Mouse (Mus musculus) CH12.LX (cell line): ENCODE results near the gene Apba3. TPM values are rescaled to one million over a fixed set of nuclear protein-coding genes. Genes with fewer than 3 reads are reported as not detected.
"Not testable (repeated sequence)": the region's sequence is repeated elsewhere in the genome, so short reads cannot be mapped to it uniquely, and the experiment has no call there.

Experiments
- DNase-seq: peaks from one replicate; pipeline ENCODE4 v3.0.0-alpha.2; 2013; ENCODE audit errors: extremely low read depth
- H3K27ac ChIP-seq: 2 replicates; pipeline ENCODE4 v1.5.1; 2012; ENCODE audit warnings: low read depth, mild to moderate bottlenecking, control low read depth, moderate library complexity; ENCODE audit not compliant: insufficient read depth
- H3K27me3 ChIP-seq: replicated peaks from 2 replicates; pipeline ENCODE3; 2012; ENCODE audit warnings: inconsistent platforms
- H3K36me3 ChIP-seq, 2 experiments: replicated peaks in 1 of 2; 2 replicates each; pipeline versions ENCODE3 to v1.6.1; 2012; ENCODE audit warnings: inconsistent platforms in 1 of 2, low read length in 1 of 2, mild to moderate bottlenecking in 1 of 2, mixed read lengths in 1 of 2, moderate library complexity in 1 of 2; ENCODE audit not compliant: control insufficient read depth in 1 of 2, insufficient read depth in 1 of 2
- H3K4me1 ChIP-seq, 2 experiments: 2 replicates each; pipeline ENCODE4 v1.6.1; 2012; ENCODE audit warnings: inconsistent platforms in 1 of 2, moderate library complexity in 1 of 2; ENCODE audit not compliant: insufficient read depth in 2 of 2, control insufficient read depth in 1 of 2
- H3K4me2 ChIP-seq: 2 replicates; pipeline ENCODE4 v1.6.1; 2012; ENCODE audit warnings: low read depth, mild to moderate bottlenecking, control low read depth; ENCODE audit not compliant: poor library complexity, insufficient read depth, severe bottlenecking
- H3K4me3 ChIP-seq, 3 experiments: fragments of 150-350 bp in 1 of 3; sonication (generic) in 1 of 3; replicated peaks in 1 of 3; 2 replicates each; pipeline versions ENCODE3 to v1.5.1; 2011 to 2012; ENCODE audit warnings: low read depth in 2 of 3, low read length in 2 of 3, mild to moderate bottlenecking in 2 of 3, moderate library complexity in 2 of 3, control low read depth in 1 of 3, improper control_type of control experiment in 1 of 3, inconsistent platforms in 1 of 3, mixed read lengths in 1 of 3; ENCODE audit not compliant: poor library complexity in 1 of 3
- H3K79me2 ChIP-seq: replicated peaks from 2 replicates; pipeline ENCODE4 v1.6.1; 2012; ENCODE audit warnings: mild to moderate bottlenecking, moderate library complexity; ENCODE audit not compliant: control insufficient read depth, poor library complexity, insufficient read depth, severe bottlenecking; ENCODE audit errors: extremely low read depth
- H3K9ac ChIP-seq: 2 replicates; pipeline ENCODE4 v1.6.1; 2012; ENCODE audit warnings: low read depth, mild to moderate bottlenecking, control low read depth, moderate library complexity; ENCODE audit not compliant: insufficient read depth
- H3K9me3 ChIP-seq: replicated peaks from 2 replicates; pipeline ENCODE3; 2012; ENCODE audit warnings: low read length, inconsistent platforms, mixed read lengths
- BHLHE40 ChIP-seq: IDR thresholded peaks from 2 replicates; pipeline ENCODE4 v1.6.1; 2011; ENCODE audit warnings: mild to moderate bottlenecking, low read depth, low read length, improper control_type of control experiment
- CHD2 ChIP-seq: IDR thresholded peaks from 2 replicates; pipeline ENCODE4 v1.6.1; 2011; ENCODE audit warnings: low read length, improper control_type of control experiment
- CTCF ChIP-seq, 2 experiments: IDR thresholded peaks in 1 of 2; conservative IDR thresholded peaks in 1 of 2; 2 replicates each; pipeline ENCODE4 v1.5.1; 2011 to 2012; ENCODE audit warnings: low read depth in 2 of 2, low read length in 2 of 2, improper control_type of control experiment in 1 of 2, inconsistent platforms in 1 of 2, mild to moderate bottlenecking in 1 of 2, moderate library complexity in 1 of 2
- EP300 ChIP-seq: IDR thresholded peaks from 2 replicates; pipeline ENCODE4 v1.6.1; 2011; ENCODE audit warnings: low read length, improper control_type of control experiment
- KAT2A ChIP-seq: IDR thresholded peaks from 2 replicates; pipeline ENCODE4 v1.6.1; 2012; ENCODE audit warnings: low read length, improper control_type of control experiment, inconsistent platforms; ENCODE audit not compliant: insufficient replicate concordance
- MAZ ChIP-seq: IDR thresholded peaks from 2 replicates; pipeline ENCODE4 v1.6.1; 2012; ENCODE audit warnings: low read depth, mild to moderate bottlenecking, inconsistent platforms, low read length, improper control_type of control experiment, moderate library complexity
- MEF2A ChIP-seq: IDR thresholded peaks from 2 replicates; pipeline ENCODE4 v1.6.1; 2014; ENCODE audit warnings: low read depth, mild to moderate bottlenecking, inconsistent platforms, low read length, improper control_type of control experiment, borderline replicate concordance
- NELFE ChIP-seq: IDR thresholded peaks from 2 replicates; pipeline ENCODE4 v1.6.1; 2011; ENCODE audit warnings: low read depth, low read length, improper control_type of control experiment
- PAX5 ChIP-seq: IDR thresholded peaks from 2 replicates; pipeline ENCODE4 v1.6.1; 2012; ENCODE audit warnings: low read length, inconsistent platforms, mixed read lengths
- RAD21 ChIP-seq: IDR thresholded peaks from 2 replicates; pipeline ENCODE4 v1.6.1; 2011; ENCODE audit warnings: low read depth, mild to moderate bottlenecking, low read length, improper control_type of control experiment, moderate library complexity
- RCOR1 ChIP-seq: conservative IDR thresholded peaks from 2 replicates; pipeline ENCODE4 v1.6.1; 2012; ENCODE audit warnings: low read depth, mild to moderate bottlenecking, inconsistent platforms, low read length, improper control_type of control experiment
- SMC3 ChIP-seq: IDR thresholded peaks from 2 replicates; pipeline ENCODE4 v1.6.1; 2011; ENCODE audit warnings: low read depth, low read length, improper control_type of control experiment
- TBP ChIP-seq: conservative IDR thresholded peaks from 2 replicates; pipeline ENCODE4 v1.6.1; 2011; ENCODE audit warnings: low read depth, low read length, improper control_type of control experiment
- USF1 ChIP-seq: IDR thresholded peaks from 2 replicates; pipeline ENCODE4 v1.6.1; 2014; ENCODE audit warnings: low read depth, mild to moderate bottlenecking, inconsistent platforms, low read length, improper control_type of control experiment
- USF2 ChIP-seq: conservative IDR thresholded peaks from 2 replicates; pipeline ENCODE4 v1.6.1; 2011; ENCODE audit warnings: low read depth, low read length, improper control_type of control experiment
- ZMIZ1 ChIP-seq: IDR thresholded peaks from 2 replicates; pipeline ENCODE4 v1.6.1; 2012; ENCODE audit warnings: low read depth, mild to moderate bottlenecking, inconsistent platforms, low read length, improper control_type of control experiment
- dilution Hi-C: fragments of 300-500 bp; cut with MboI; formaldehyde crosslinking; loops from 2 replicates; pipeline ENCODE4 v1.14.3; 2020; ENCODE audit warnings: low sequenced_read_pairs; ENCODE audit not compliant: extremely low pct_unique_long_range_greater_than_20kb, extremely low pct_ligation_motif_present
- in situ Hi-C: fragments of 300-500 bp; cut with MboI; formaldehyde crosslinking; loops from 3 replicates; pipeline ENCODE4 v1.14.3; 2019; ENCODE audit warnings: low sequenced_read_pairs, low pct_ligation_motif_present, low pct_unique_long_range_greater_than_20kb, mixed read lengths
- polyA plus RNA-seq: library from polyadenylated mRNA; unstranded; fragments of >175 nt; gene quantifications from 2 replicates; pipeline ENCODE4 v1.2.1, GENCODE M21; 2012; ENCODE audit warnings: low read depth; ENCODE audit not compliant: insufficient read length
- total RNA-seq, 2 experiments: library from RNA; depleted of rRNA; stranded (reverse); fragments of 300-350 nt in 1 of 2; fragments of >200 nt in 1 of 2; gene quantifications; 2 replicates each; pipeline ENCODE4 v1.2.3; 2012 to 2014

Apba3 gene
- total and polyA plus RNA-seq, 3 experiments: 40.2 to 149 (median 47.4) TPM

DNA sequence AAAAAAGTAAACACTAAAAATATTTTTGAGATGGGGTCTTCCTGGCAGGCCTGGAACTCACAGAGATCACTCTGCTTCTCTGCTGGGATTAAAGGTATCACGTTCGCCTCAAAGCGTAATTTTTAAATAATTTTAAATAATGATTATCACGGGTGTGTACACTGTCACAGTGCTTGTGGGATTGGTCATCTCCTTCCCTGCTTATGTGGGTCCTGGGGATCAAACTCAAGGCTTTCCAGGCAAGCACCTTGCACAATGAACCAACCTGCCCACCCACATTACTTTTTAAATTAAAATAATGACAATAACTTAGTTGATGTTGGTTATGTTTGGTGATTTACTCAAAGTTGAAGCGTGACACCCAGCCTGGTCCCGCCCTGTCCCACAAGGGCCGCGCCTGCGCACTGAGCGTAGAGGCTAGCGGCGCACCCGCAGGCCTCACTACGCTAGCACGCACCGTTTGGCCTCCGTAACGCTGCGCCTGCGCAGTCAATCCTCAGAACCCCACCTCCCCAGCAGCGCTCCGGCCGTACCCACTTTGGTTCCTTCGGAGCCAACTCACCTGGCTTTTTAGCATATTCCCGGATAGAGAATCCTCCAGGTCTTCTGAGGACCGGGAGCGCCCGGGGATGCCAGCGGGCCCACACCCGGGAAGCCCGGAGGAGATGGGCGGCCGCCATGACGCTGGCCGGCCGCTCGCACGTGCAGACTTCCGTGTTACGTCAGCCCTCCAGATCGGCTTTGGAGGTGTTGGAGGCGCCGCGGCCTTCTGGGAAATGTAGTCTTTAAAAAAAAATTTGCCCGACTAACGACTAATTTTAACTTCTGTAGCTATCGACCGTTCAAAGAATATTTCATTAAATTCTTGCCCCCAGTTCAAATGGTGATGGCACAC is at the start of gene Apba3, which contains the start of gene Mrpl54 (continued):
- no peak; the same call in 1 of the 2 replicates for TF ChIP-seq USF1

GRCm38 (mm10) chr10:81217267-81217666 is 49.5 kb upstream of the Apba3 start:
- Histone ChIP-seq H3K27me3 (peaks cover 11% of the 10 kb centered on the region), H3K4me1 (peaks cover 0 to 13% of the 10 kb centered on the region in 2 experiments; a peak in 2 of 4 replicates), H3K9me3 (peaks cover 13% of the 10 kb centered on the region)
- in situ Hi-C loops, dilution Hi-C loops, H3K27ac ChIP-seq, DNase-seq, H3K79me2 ChIP-seq, H3K4me3 ChIP-seq, H3K9ac ChIP-seq, H3K4me2 ChIP-seq, H3K36me3 ChIP-seq: not testable (repeated sequence)
- TF ChIP-seq RAD21 (peak; percentile 20), CTCF (conservative IDR thresholded peaks at IDR 0.05 in 1 of 2, IDR thresholded peaks at IDR 0.05 in 1 of 2; ENCODE audit: low read depth in 2 of 2, low read length in 2 of 2) (peak in 1 of 2 experiments; percentile 59; a peak in 2 of 4 replicates), SMC3 (peak; percentile 38)

DNA sequence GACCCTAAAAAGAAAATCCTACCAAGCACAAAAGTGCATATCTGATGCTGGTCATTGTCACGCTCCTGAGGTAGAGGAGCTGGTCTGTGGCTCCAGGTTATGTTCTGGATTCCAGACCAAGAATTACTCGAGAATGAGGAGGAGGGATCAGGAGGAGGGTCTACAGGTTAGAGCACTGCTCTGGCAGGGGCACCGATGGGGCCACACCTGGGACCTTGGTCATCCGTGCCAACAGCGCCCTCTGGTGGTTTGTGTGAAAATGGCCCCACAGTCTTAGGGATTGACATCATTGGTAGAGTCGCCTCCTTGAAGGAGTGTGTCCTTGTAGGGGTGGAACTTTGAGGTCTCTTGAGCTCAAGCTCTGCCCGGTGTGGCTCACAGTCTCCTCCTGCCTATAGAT is 48.8 kb upstream of the Apba3 start:
- Histone ChIP-seq H3K27ac (no peak overlapping the region), H3K4me2 (no peak overlapping the region), H3K4me1 (peaks cover 0 to 13% of the 10 kb centered on the region in 2 experiments; a peak in 2 of 4 replicates), H3K4me3 (no peak overlapping the region), H3K79me2 (no peaks in the 10 kb centered on the region), H3K9me3 (peaks cover 13% of the 10 kb centered on the region), H3K27me3 (peaks cover 11% of the 10 kb centered on the region), H3K36me3 (no peaks in the 10 kb centered on the region), H3K9ac (no peak overlapping the region)
- dilution Hi-C loops: no loop called here
- in situ Hi-C loops: no loop called here
- DNase-seq: no peak
- TF ChIP-seq SMC3: peak; percentile 7; the same call in 1 of the 2 replicates
- TF ChIP-seq PAX5: no peak
- TF ChIP-seq CTCF (conservative IDR thresholded peaks at IDR 0.05 in 1 of 2, IDR thresholded peaks at IDR 0.05 in 1 of 2; ENCODE audit: low read depth in 2 of 2, low read length in 2 of 2): peak in 1 of 2 experiments; percentile 39; a peak in 2 of 4 replicates

- dilution Hi-C loops (no loop called here), in situ Hi-C loops (no loop called here)
- no peak for DNase-seq
- TF ChIP-seq KAT2A (no peak), USF1 (no peak), RCOR1 (no peak), ZMIZ1 (no peak), TBP (no peak), MAZ (no peak), EP300 (no peak), USF2 (no peak), CHD2 (no peak), NELFE (no peak), BHLHE40 (no peak), MEF2A (no peak)
- no peaks in the 10 kb centered on the region for H3K36me3 ChIP-seq
- H3K4me3 ChIP-seq: no peak overlapping the region
- H3K9ac ChIP-seq: no peak overlapping the region
- H3K4me2 ChIP-seq: no peak overlapping the region
- H3K9me3 ChIP-seq: peaks cover 13% of the 10 kb centered on the region
- no peaks in the 10 kb centered on the region for H3K27me3 ChIP-seq
- no peak overlapping the region for H3K27ac ChIP-seq
- H3K4me1 ChIP-seq: peaks cover 0 to 11% of the 10 kb centered on the region in 2 experiments; a peak in 2 of 4 replicates
- H3K79me2 ChIP-seq: no peaks in the 10 kb centered on the region
Measured at GRCm38 (mm10) chr10:81221402-81222015, 45.3 kb upstream of the Apba3 start.
